Mouse (Mus musculus): Measurements from ENCODE around the gene Samm50. TPM values are rescaled to one million over a fixed set of nuclear protein-coding genes. Genes with fewer than 3 reads are reported as not detected.

The Samm50 gene
- total RNA-seq, 2 experiments from 2014 or later, result 83.6 to 99.0 TPM

GRCm38 (mm10) chr15:84234794-84235581, 42.9 kb downstream of the Samm50 start:
- DNase-seq (ENCODE audit: low spot score in 2 of 2), result no peak

- no peak for DNase-seq (ENCODE audit: low spot score in 2 of 2)
Observed at GRCm38 (mm10) chr15:84235646-84236045, 43.6 kb downstream of the Samm50 start.

GRCm38 (mm10) chr15:84238552-84238951, 46.5 kb downstream of the Samm50 start:
- no peak for DNase-seq (ENCODE audit: low spot score in 2 of 2)

GRCm38 (mm10) chr15:84238991-84239401, 47.0 kb downstream of the Samm50 start:
- no peak for DNase-seq (ENCODE audit: low spot score in 2 of 2)

GRCm38 (mm10) chr15:84241520-84241919, 49.5 kb downstream of the Samm50 start:
- DNase-seq (ENCODE audit: low spot score in 2 of 2), result no peak

GRCm38 (mm10) chr15:84245104-84245503, 53.1 kb downstream of the Samm50 start:
- DNase-seq (ENCODE audit: low spot score in 2 of 2), result no peak

- DNase-seq (ENCODE audit: low spot score in 2 of 2), result no peak
Observed at GRCm38 (mm10) chr15:84246195-84246594, 54.2 kb downstream of the Samm50 start.

GRCm38 (mm10) chr15:84247309-84247708, 55.3 kb downstream of the Samm50 start:
- DNase-seq (ENCODE audit: low spot score in 2 of 2), result no peak

GRCm38 (mm10) chr15:84251227-84251626, 59.2 kb downstream of the Samm50 start:
- DNase-seq (ENCODE audit: low spot score in 2 of 2), result no peak

GRCm38 (mm10) chr15:84252645-84253044, 60.6 kb downstream of the Samm50 start:
- no peak for DNase-seq (ENCODE audit: low spot score in 2 of 2)

- DNase-seq (ENCODE audit: low spot score in 2 of 2), result no peak
Observed at GRCm38 (mm10) chr15:84253757-84254156, 61.7 kb downstream of the Samm50 start.

GRCm38 (mm10) chr15:84254387-84254786, 62.3 kb downstream of the Samm50 start:
- no peak for DNase-seq (ENCODE audit: low spot score in 2 of 2)

- no peak for DNase-seq (ENCODE audit: low spot score in 2 of 2)
Observed at GRCm38 (mm10) chr15:84256254-84256850, 64.3 kb downstream of the Samm50 start.

- DNase-seq (ENCODE audit: low spot score in 2 of 2), result no peak
Observed at GRCm38 (mm10) chr15:84256864-84257263, 64.8 kb downstream of the Samm50 start.

- no peak for DNase-seq (ENCODE audit: low spot score in 2 of 2)
Observed at GRCm38 (mm10) chr15:84258602-84259355, 66.7 kb downstream of the Samm50 start.

GRCm38 (mm10) chr15:84260123-84260822, 68.2 kb downstream of the Samm50 start:
- peak; percentile 89 to 92 for DNase-seq (ENCODE audit: low spot score in 2 of 2)

GRCm38 (mm10) chr15:84262630-84263029, 70.6 kb downstream of the Samm50 start:
- DNase-seq (ENCODE audit: low spot score in 2 of 2), result no peak

GRCm38 (mm10) chr15:84263573-84263972, 71.5 kb downstream of the Samm50 start:
- no peak for DNase-seq (ENCODE audit: low spot score in 2 of 2)

- DNase-seq (ENCODE audit: low spot score in 2 of 2), result no peak
Observed at GRCm38 (mm10) chr15:84265141-84265540, 73.1 kb downstream of the Samm50 start.

GRCm38 (mm10) chr15:84266290-84266689, 74.2 kb downstream of the Samm50 start:
- no peak for DNase-seq (ENCODE audit: low spot score in 2 of 2)

Data from layer of hippocampus, postnatal 10 days (tissue).